Mouse (Mus musculus): ENCODE results near the gene Creb5.

Creb5 gene

GRCm38 (mm10) chr6:53710560-53710959, 423.5 kb downstream of the Creb5 start:
- DNase-seq, result no peak

GRCm38 (mm10) chr6:53713152-53713551, 426.1 kb downstream of the Creb5 start:
- no peak for DNase-seq

DNA sequence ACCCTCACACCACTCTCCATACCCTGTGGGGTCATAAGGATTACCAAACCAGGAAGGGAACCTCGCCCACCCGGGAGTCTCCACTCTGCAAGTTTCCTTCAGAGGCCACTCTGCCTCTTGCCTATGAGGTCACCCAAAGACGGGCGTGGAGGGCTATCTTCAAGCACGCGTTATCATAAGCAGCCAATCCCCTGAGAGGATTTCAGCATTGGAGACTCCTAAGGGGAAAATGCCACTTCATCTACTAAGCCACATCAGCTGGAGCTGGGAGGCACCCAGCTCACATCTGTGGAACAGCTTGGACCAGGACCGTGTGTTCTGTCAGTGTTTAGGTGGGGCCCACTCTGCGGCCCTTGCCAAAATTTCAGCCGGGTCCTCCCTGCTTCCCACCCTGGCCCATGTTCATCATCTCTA, 427.8 kb downstream of the Creb5 start:
- no peak for DNase-seq

- no peak for DNase-seq
Observed at GRCm38 (mm10) chr6:53716013-53716412, 428.9 kb downstream of the Creb5 start.

DNA sequence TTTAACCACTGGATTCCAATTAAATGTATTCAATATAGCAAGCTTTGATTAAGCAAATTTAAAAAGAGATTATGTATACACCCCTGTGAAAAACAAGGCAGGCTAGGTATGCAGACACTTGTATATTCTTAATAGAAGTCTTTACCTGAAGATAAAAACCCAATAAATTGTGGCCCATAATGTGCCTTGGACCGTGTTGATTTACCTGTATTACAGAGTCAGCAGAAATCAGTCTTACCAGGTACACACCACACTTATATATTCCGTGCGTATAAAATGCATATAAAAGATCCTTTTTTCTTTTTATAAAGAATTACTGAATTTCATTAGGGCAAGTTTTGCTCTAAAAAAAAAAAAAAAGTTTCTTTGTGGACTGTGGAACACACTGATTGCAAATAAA, 432.9 kb downstream of the Creb5 start:
- DNase-seq, result no peak

DNA sequence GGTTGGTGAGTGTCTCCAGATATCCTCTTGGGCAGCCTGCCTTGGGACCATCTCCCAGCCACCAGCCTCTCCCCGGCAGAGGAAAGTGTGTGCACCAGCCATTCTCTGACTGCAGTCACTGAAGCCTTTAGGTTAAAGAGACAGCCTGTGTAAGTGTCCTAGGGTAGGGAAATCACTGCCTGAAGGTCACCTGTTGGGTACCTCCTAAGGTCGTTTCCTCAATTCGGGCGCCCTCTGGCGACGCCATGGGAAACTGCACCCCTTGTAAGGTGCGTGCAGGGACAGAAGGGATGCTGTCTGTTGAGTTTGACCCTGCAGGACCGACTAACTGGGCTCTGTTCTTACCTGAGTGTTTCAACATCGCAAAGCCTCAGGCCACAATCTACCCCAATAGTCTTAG, 434.5 kb downstream of the Creb5 start:
- DNase-seq, result peak; percentile 73 to 79

GRCm38 (mm10) chr6:53722694-53723093, 435.6 kb downstream of the Creb5 start:
- no peak for DNase-seq

DNA sequence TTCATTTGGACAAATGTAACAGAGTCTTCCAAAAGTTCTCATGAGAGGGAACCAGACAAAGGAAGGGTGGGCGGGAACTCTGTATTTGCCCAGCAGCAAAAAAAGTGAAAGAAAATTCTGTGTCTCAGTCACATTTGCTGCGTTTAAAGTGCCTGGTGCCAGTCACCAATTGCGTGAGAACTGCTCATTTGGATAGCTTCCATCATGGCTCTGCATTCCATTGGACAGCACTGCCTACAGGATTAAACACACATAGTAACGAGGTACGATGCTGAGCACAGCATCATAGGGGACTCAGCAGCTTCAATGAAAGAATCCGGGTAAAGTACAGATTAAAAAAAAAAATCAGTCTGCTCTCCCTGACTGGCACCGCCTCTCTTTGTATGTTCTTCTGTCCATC, 443.4 kb downstream of the Creb5 start:
- DNase-seq, result no peak

GRCm38 (mm10) chr6:53730996-53731485, 444.0 kb downstream of the Creb5 start:
- DNase-seq, result no peak

GRCm38 (mm10) chr6:53733546-53733945, 446.5 kb downstream of the Creb5 start:
- no peak for DNase-seq

- DNase-seq, result no peak
Observed at GRCm38 (mm10) chr6:53733999-53734398, 446.9 kb downstream of the Creb5 start.

DNA sequence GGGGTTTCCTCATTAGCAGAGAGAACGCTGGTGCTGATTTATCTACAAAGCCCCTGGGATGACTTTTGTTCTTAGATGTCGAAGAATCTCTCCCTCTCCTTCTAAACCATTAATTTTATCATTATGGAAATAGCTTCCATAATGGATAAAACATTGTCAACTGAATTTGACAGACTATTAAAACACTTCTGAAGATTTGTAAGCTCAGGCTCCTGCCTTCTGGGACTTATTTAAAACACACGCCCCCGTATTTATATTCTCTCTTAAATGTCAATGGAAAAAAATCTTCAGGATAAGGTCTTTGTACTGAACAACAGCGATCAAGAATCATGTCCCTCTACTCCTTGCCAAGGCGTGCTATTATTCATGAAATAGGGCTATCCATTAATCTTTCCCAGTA, 448.6 kb downstream of the Creb5 start:
- no peak for DNase-seq

GRCm38 (mm10) chr6:53738206-53738605, 451.1 kb downstream of the Creb5 start:
- no peak for DNase-seq

GRCm38 (mm10) chr6:53741222-53741621, 454.2 kb downstream of the Creb5 start:
- DNase-seq, result no peak
